Mouse (Mus musculus): ENCODE results near the gene Tmem266. TPM values are rescaled to one million over a fixed set of nuclear protein-coding genes. Genes with fewer than 3 reads are reported as not detected.

The Tmem266 gene
- polyA plus RNA-seq, 1 experiment from 2014 or later: 0.20 TPM

- H3K4me3 ChIP-seq (ENCODE audit: low read length): no peak overlapping the region
- H3K9me3 ChIP-seq (ENCODE audit: control insufficient read depth, low read length): no peaks in the 10 kb centered on the region
- no peak overlapping the region for H3K4me2 ChIP-seq (ENCODE audit: low read depth, low read length)
- 97% methylated on average over 1 of the region's 1 CpGs for WGBS
- H3K36me3 ChIP-seq (ENCODE audit: control insufficient read depth, insufficient read depth, low read length): 0 out of 2 replicates have a peak, but pooled peaks cover 4% of the 10 kb centered on the region
- no peak overlapping the region for H3K9ac ChIP-seq (ENCODE audit: low read length)
- no peak for ATAC-seq (ENCODE audit: low read depth)
- H3K4me1 ChIP-seq (replicated peaks; ENCODE audit: control insufficient read depth, insufficient read depth, low read length): no peaks in the 10 kb centered on the region
- no peaks in the 10 kb centered on the region for H3K27me3 ChIP-seq (ENCODE audit: control insufficient read depth, insufficient read depth, low read depth, low read length)
- no peak overlapping the region for H3K27ac ChIP-seq (ENCODE audit: low read length)
Observed at GRCm38 (mm10) chr9:55452906-55453305, 126.2 kb downstream of the Tmem266 start.

- no peaks in the 10 kb centered on the region for H3K27me3 ChIP-seq (ENCODE audit: control insufficient read depth, insufficient read depth, low read depth, low read length)
- H3K36me3 ChIP-seq (ENCODE audit: control insufficient read depth, insufficient read depth, low read length): 0 out of 2 replicates have a peak, but pooled peaks cover 4% of the 10 kb centered on the region
- no peaks in the 10 kb centered on the region for H3K9me3 ChIP-seq (ENCODE audit: control insufficient read depth, low read length)
- H3K27ac ChIP-seq (ENCODE audit: low read length): no peak overlapping the region
- H3K4me1 ChIP-seq (replicated peaks; ENCODE audit: control insufficient read depth, insufficient read depth, low read length): no peaks in the 10 kb centered on the region
- no peak for ATAC-seq (ENCODE audit: low read depth)
- H3K9ac ChIP-seq (ENCODE audit: low read length): no peak overlapping the region
- H3K4me3 ChIP-seq (ENCODE audit: low read length): no peak overlapping the region
- WGBS: 89% methylated on average over 5 of the region's 5 CpGs
- no peak overlapping the region for H3K4me2 ChIP-seq (ENCODE audit: low read depth, low read length)
Observed at GRCm38 (mm10) chr9:55453366-55453765, 126.7 kb downstream of the Tmem266 start.

GRCm38 (mm10) chr9:55468397-55468796 is 141.7 kb downstream of the Tmem266 start:
- H3K27ac ChIP-seq (ENCODE audit: low read length): no peak overlapping the region
- H3K4me3 ChIP-seq (ENCODE audit: low read length): no peak overlapping the region
- no peaks in the 10 kb centered on the region for H3K36me3 ChIP-seq (ENCODE audit: control insufficient read depth, insufficient read depth, low read length)
- H3K27me3 ChIP-seq (ENCODE audit: control insufficient read depth, insufficient read depth, low read depth, low read length): no peaks in the 10 kb centered on the region
- WGBS: 40% methylated on average over 1 of the region's 1 CpGs
- H3K4me1 ChIP-seq (replicated peaks; ENCODE audit: control insufficient read depth, insufficient read depth, low read length): no peaks in the 10 kb centered on the region
- no peak overlapping the region for H3K9ac ChIP-seq (ENCODE audit: low read length)
- H3K4me2 ChIP-seq (ENCODE audit: low read depth, low read length): no peak overlapping the region
- no peak for ATAC-seq (ENCODE audit: low read depth)
- H3K9me3 ChIP-seq (ENCODE audit: control insufficient read depth, low read length): no peaks in the 10 kb centered on the region

- H3K27me3 ChIP-seq (ENCODE audit: control insufficient read depth, insufficient read depth, low read depth, low read length): no peaks in the 10 kb centered on the region
- 50% methylated on average over 1 of the region's 1 CpGs for WGBS
- no peak overlapping the region for H3K4me2 ChIP-seq (ENCODE audit: low read depth, low read length)
- no peaks in the 10 kb centered on the region for H3K4me1 ChIP-seq (replicated peaks; ENCODE audit: control insufficient read depth, insufficient read depth, low read length)
- no peak overlapping the region for H3K9ac ChIP-seq (ENCODE audit: low read length)
- no peak overlapping the region for H3K4me3 ChIP-seq (ENCODE audit: low read length)
- no peak overlapping the region for H3K27ac ChIP-seq (ENCODE audit: low read length)
- H3K9me3 ChIP-seq (ENCODE audit: control insufficient read depth, low read length): no peaks in the 10 kb centered on the region
- H3K36me3 ChIP-seq (ENCODE audit: control insufficient read depth, insufficient read depth, low read length): no peaks in the 10 kb centered on the region
- no peak for ATAC-seq (ENCODE audit: low read depth)
Observed at GRCm38 (mm10) chr9:55476084-55476483, 149.4 kb downstream of the Tmem266 start.

- H3K27ac ChIP-seq (ENCODE audit: low read length): no peak overlapping the region
- no peak overlapping the region for H3K4me2 ChIP-seq (ENCODE audit: low read depth, low read length)
- no peaks in the 10 kb centered on the region for H3K9me3 ChIP-seq (ENCODE audit: control insufficient read depth, low read length)
- H3K27me3 ChIP-seq (ENCODE audit: control insufficient read depth, insufficient read depth, low read depth, low read length): no peaks in the 10 kb centered on the region
- H3K9ac ChIP-seq (ENCODE audit: low read length): no peak overlapping the region
- no peak for ATAC-seq (ENCODE audit: low read depth)
- H3K4me3 ChIP-seq (ENCODE audit: low read length): no peak overlapping the region
- no peaks in the 10 kb centered on the region for H3K4me1 ChIP-seq (replicated peaks; ENCODE audit: control insufficient read depth, insufficient read depth, low read length)
- no peaks in the 10 kb centered on the region; the same call in 1 of the 2 replicates for H3K36me3 ChIP-seq (ENCODE audit: control insufficient read depth, insufficient read depth, low read length)
Observed at GRCm38 (mm10) chr9:55478699-55479098, 152.0 kb downstream of the Tmem266 start.

GRCm38 (mm10) chr9:55482116-55482515 is 155.4 kb downstream of the Tmem266 start:
- no peaks in the 10 kb centered on the region for H3K27me3 ChIP-seq (ENCODE audit: control insufficient read depth, insufficient read depth, low read depth, low read length)
- H3K9me3 ChIP-seq (ENCODE audit: control insufficient read depth, low read length): no peaks in the 10 kb centered on the region
- WGBS: 56% methylated on average over 2 of the region's 2 CpGs
- no peak overlapping the region for H3K4me3 ChIP-seq (ENCODE audit: low read length)
- H3K27ac ChIP-seq (ENCODE audit: low read length): no peak overlapping the region
- no peaks in the 10 kb centered on the region for H3K4me1 ChIP-seq (replicated peaks; ENCODE audit: control insufficient read depth, insufficient read depth, low read length)
- H3K9ac ChIP-seq (ENCODE audit: low read length): no peak overlapping the region
- no peak for ATAC-seq (ENCODE audit: low read depth)
- H3K4me2 ChIP-seq (ENCODE audit: low read depth, low read length): no peak overlapping the region
- peaks cover 5% of the 10 kb centered on the region; the same call in 1 of the 2 replicates for H3K36me3 ChIP-seq (ENCODE audit: control insufficient read depth, insufficient read depth, low read length)

Other genes with a start within 250 kb of the Tmem266 start
- 15.3 and 18.6 TPM in 2 replicates for gene Ube2q2, start 178.1 kb upstream of the Tmem266 start, polyA plus RNA-seq (2015; fragmentation: Nextera tagmentation; extraction: Ambion mirVana)
- gene Fbxo22, start 118.0 kb upstream of the Tmem266 start, polyA plus RNA-seq (2015; fragmentation: Nextera tagmentation; extraction: Ambion mirVana): 52.6 and 53.4 TPM in 2 replicates
- 0.93 and 1.5 TPM in 2 replicates for gene Nrg4, start 69 bp upstream of the Tmem266 start, polyA plus RNA-seq (2015; fragmentation: Nextera tagmentation; extraction: Ambion mirVana)
- 216 and 219 TPM in 2 replicates for gene Etfa, start 185.3 kb downstream of the Tmem266 start, polyA plus RNA-seq (2015; fragmentation: Nextera tagmentation; extraction: Ambion mirVana)
- gene Isl2, start 211.8 kb downstream of the Tmem266 start, polyA plus RNA-seq (2015; fragmentation: Nextera tagmentation; extraction: Ambion mirVana): 0.31 TPM in 1 of 2 replicates, not detected in the other

All from lung, embryonic 16.5 days (tissue).